Mouse (Mus musculus): ENCODE results near the gene Foxc1. TPM values are rescaled to one million over a fixed set of nuclear protein-coding genes. Genes with fewer than 3 reads are reported as not detected.
A peak's percentile ranks its signal among the peaks of the same experiment; 100 is the strongest.

The Foxc1 gene
- polyA plus RNA-seq, 1 experiment from 2014 or later = 0.63 TPM

- DNase-seq (no peak), ATAC-seq (ENCODE audit: insufficient read depth) (peak; percentile 55)
- Histone ChIP-seq H3K4me3 (ENCODE audit: low read depth, low read length) (peak overlapping the region; percentile 59), H3K4me1 (ENCODE audit: insufficient read depth) (no peaks in the 10 kb centered on the region; the same call in 1 of the 2 replicates), H3K36me3 (ENCODE audit: insufficient read depth) (no peaks in the 10 kb centered on the region), H3K9ac (peak overlapping the region; percentile 44), H3K4me2 (peak overlapping the region; percentile 99), H3K9me3 (ENCODE audit: low read depth, low read length) (no peaks in the 10 kb centered on the region), H3K27me3 (ENCODE audit: insufficient read depth, low read length) (peaks cover 92% of the 10 kb centered on the region), H3K27ac (ENCODE audit: low read depth) (no peak overlapping the region)
- WGBS = 3% methylated on average over 34 of the region's 34 CpGs
- no peak for TF ChIP-seq CTCF (IDR thresholded peaks at IDR 0.05; ENCODE audit: low read depth)
These were observed 504 bp upstream of the Foxc1 start for GRCm38 (mm10) chr13:31805831-31806427.

- Histone ChIP-seq H3K9me3 (ENCODE audit: low read depth, low read length) (no peaks in the 10 kb centered on the region), H3K27ac (ENCODE audit: low read depth) (peak overlapping the region; percentile 92), H3K9ac (peak overlapping the region; percentile 70), H3K36me3 (ENCODE audit: insufficient read depth) (no peaks in the 10 kb centered on the region), H3K27me3 (ENCODE audit: insufficient read depth, low read length) (peaks cover 92% of the 10 kb centered on the region), H3K4me1 (ENCODE audit: insufficient read depth) (no peaks in the 10 kb centered on the region), H3K4me2 (peak overlapping the region; percentile 99), H3K4me3 (ENCODE audit: low read depth, low read length) (peak overlapping the region; percentile 59)
- under 1% methylated on average over 94 of the region's 101 CpGs for WGBS
- ATAC-seq (ENCODE audit: insufficient read depth) (peak; percentile 43; the same call in 1 of the 2 replicates), DNase-seq (peak; percentile 43)
- no peak for TF ChIP-seq CTCF (IDR thresholded peaks at IDR 0.05; ENCODE audit: low read depth)
These were observed 680 bp downstream of the Foxc1 start for GRCm38 (mm10) chr13:31806890-31807735.

GRCm38 (mm10) chr13:31807736-31808115 lies 1.3 kb downstream of the Foxc1 start:
- Histone ChIP-seq H3K4me2 (peak overlapping the region; percentile 99), H3K9ac (peak overlapping the region; percentile 70), H3K27me3 (ENCODE audit: insufficient read depth, low read length) (peaks cover 92% of the 10 kb centered on the region), H3K36me3 (ENCODE audit: insufficient read depth) (no peaks in the 10 kb centered on the region), H3K27ac (ENCODE audit: low read depth) (peak overlapping the region; percentile 92; the same call in 1 of the 2 replicates), H3K4me3 (ENCODE audit: low read depth, low read length) (peak overlapping the region; percentile 59), H3K9me3 (ENCODE audit: low read depth, low read length) (no peaks in the 10 kb centered on the region), H3K4me1 (ENCODE audit: insufficient read depth) (no peaks in the 10 kb centered on the region)
- no peak for DNase-seq
- no peak for ATAC-seq (ENCODE audit: insufficient read depth)
- 0% methylated on average over 46 of the region's 47 CpGs for WGBS
- TF ChIP-seq CTCF (IDR thresholded peaks at IDR 0.05; ENCODE audit: low read depth) = no peak

GRCm38 (mm10) chr13:31808116-31808803 lies 1.8 kb downstream of the Foxc1 start:
- Histone ChIP-seq H3K36me3 (ENCODE audit: insufficient read depth) (no peaks in the 10 kb centered on the region), H3K4me1 (ENCODE audit: insufficient read depth) (no peaks in the 10 kb centered on the region), H3K27me3 (ENCODE audit: insufficient read depth, low read length) (peaks cover 92% of the 10 kb centered on the region), H3K27ac (ENCODE audit: low read depth) (peak overlapping the region; percentile 92; the same call in 1 of the 2 replicates), H3K9me3 (ENCODE audit: low read depth, low read length) (no peaks in the 10 kb centered on the region), H3K4me3 (ENCODE audit: low read depth, low read length) (peak overlapping the region; percentile 59), H3K4me2 (peak overlapping the region; percentile 99), H3K9ac (peak overlapping the region; percentile 70)
- ATAC-seq (ENCODE audit: insufficient read depth) (no peak), DNase-seq (peak; percentile 44)
- 1% methylated on average over 52 of the region's 73 CpGs for whole genome bisulfite sequencing
- TF ChIP-seq CTCF (IDR thresholded peaks at IDR 0.05; ENCODE audit: low read depth) = no peak

GRCm38 (mm10) chr13:31808804-31809420 lies 2.5 kb downstream of the Foxc1 start:
- H3K4me1 ChIP-seq (ENCODE audit: insufficient read depth) = no peaks in the 10 kb centered on the region
- peak overlapping the region; percentile 99 for H3K4me2 ChIP-seq
- ATAC-seq (ENCODE audit: insufficient read depth) (no peak), DNase-seq (peak; percentile 48)
- H3K4me3 ChIP-seq (ENCODE audit: low read depth, low read length) = peak overlapping the region; percentile 59
- TF ChIP-seq CTCF (IDR thresholded peaks at IDR 0.05; ENCODE audit: low read depth) = no peak
- 12% methylated on average over 16 of the region's 16 CpGs for WGBS
- H3K9ac ChIP-seq = peak overlapping the region; percentile 70
- no peaks in the 10 kb centered on the region for H3K9me3 ChIP-seq (ENCODE audit: low read depth, low read length)
- H3K27ac ChIP-seq (ENCODE audit: low read depth) = peak overlapping the region; percentile 92; the same call in 1 of the 2 replicates
- H3K36me3 ChIP-seq (ENCODE audit: insufficient read depth) = no peaks in the 10 kb centered on the region
- peaks cover 92% of the 10 kb centered on the region for H3K27me3 ChIP-seq (ENCODE audit: insufficient read depth, low read length)

- H3K4me1 ChIP-seq (ENCODE audit: insufficient read depth) = no peaks in the 10 kb centered on the region
- peak; percentile 38 for DNase-seq
- WGBS = 31% methylated on average over 6 of the region's 6 CpGs
- H3K9ac ChIP-seq = no peak overlapping the region; the same call in 1 of the 2 replicates
- no peak overlapping the region for H3K27ac ChIP-seq (ENCODE audit: low read depth)
- peak overlapping the region; percentile 27 for H3K4me3 ChIP-seq (ENCODE audit: low read depth, low read length)
- TF ChIP-seq CTCF (IDR thresholded peaks at IDR 0.05; ENCODE audit: low read depth) = no peak
- peaks cover 89% of the 10 kb centered on the region for H3K27me3 ChIP-seq (ENCODE audit: insufficient read depth, low read length)
- peak overlapping the region; percentile 47 for H3K4me2 ChIP-seq
- no peaks in the 10 kb centered on the region for H3K36me3 ChIP-seq (ENCODE audit: insufficient read depth)
- no peaks in the 10 kb centered on the region for H3K9me3 ChIP-seq (ENCODE audit: low read depth, low read length)
- no peak for ATAC-seq (ENCODE audit: insufficient read depth)
These were observed 3.3 kb downstream of the Foxc1 start for GRCm38 (mm10) chr13:31809701-31810100.

Data from lung, embryonic 14.5 days (tissue).